Mouse (Mus musculus) induced T-regulatory cell, adult 2 months (primary cell): ENCODE measurements around the gene Elp6.

Experiments
- DNase-seq: peaks from one replicate; pipeline ENCODE4 v3.0.0-alpha.2; 2012; ENCODE audit warnings: low read depth

The Elp6 gene

DNA sequence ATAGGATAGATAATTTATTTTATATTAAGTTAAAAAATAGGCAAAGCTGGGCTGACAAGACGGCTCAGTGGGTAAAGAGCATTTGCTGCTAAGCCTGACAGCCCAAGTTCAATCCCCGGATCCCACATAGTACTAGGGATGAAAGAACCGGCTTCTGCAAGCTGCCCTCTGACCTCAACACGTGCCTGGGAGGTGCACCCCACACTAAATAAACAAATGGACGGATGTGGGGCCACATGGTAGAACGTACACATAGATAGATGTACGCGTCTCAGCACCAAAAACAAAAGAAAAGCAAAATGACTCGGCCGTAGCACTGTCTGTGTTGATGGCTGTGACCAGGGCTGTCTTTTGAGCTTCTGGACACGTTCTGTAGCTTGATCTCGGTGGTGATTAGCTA is 56.3 kb downstream of the Elp6 start:
- DNase-seq = no peak

DNA sequence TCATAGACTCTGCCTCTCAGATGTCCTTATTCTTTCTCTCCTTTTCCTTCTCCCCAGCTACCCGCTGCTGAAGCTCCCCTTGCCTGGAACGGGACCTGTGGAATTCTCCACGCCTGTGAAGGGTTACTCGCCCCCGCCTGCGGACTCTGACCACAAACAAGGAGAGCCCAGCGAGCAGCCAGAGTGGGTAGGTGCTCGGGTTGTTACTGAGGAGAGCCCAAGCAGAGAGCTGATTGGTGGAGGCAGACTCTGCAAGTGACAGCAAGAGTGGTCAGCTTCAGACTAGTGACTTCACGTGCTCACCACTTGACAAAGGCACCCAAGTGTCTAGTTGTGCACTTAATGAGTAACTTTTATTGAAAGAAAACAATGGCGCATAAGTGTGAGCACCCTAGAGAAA is 57.4 kb downstream of the Elp6 start:
- DNase-seq = no peak

DNA sequence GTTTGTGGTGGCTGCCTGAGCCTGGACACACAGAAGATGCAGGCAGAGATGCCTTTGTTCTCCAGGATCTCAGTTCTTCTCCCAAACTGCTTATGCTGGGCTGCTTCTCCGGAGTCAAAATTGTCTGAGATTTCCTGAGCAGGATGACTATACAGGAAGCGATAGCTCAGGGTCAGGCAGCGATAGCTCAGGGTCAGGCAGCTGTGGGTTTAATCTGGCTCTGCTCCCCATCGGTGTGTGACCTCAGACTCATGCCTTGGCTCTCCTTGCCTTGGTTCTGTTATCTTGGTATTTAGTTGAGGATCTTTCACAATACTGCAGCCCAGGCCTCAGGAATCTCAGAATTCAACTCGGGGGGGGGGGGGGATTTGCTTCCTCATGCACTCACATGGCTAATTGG is 61.8 kb downstream of the Elp6 start:
- no peak for DNase-seq

DNA sequence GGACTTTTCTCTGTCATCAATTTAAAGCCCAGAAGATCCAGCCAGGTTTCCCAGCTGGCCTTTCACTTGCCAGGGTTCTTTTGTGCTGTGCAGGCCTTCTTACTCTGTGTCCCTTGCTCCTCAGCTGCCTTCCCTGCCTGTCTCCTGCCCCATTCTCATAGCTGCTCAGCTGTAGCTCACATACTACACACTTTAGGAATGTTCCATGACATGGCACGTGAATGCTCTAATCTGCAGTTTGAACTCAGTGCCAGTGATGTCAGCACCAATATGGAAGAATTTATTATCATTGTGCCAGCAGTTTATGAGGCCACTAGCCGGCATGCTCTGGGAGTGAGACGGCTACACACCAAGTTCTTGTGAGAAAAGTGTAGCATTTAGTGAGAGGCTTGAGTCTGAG is 64.9 kb downstream of the Elp6 start:
- DNase-seq = no peak
